Mouse (Mus musculus): ENCODE data around the gene Nptx1. TPM values are rescaled to one million over a fixed set of nuclear protein-coding genes. Genes with fewer than 3 reads are reported as not detected.

Gene Nptx1
- polyA plus RNA-seq (2012; rRNA removed) = 0.01 TPM in 1 of 2 replicates, not detected in the other

GRCm38 (mm10) chr11:119547183-119547921, at the start of gene Nptx1:
Gene Nptx1, minus strand, starts transcription at chr11:119547753.

GRCm38 (mm10) chr11:119490861-119491689, 56.5 kb downstream of the Nptx1 start, which contains the start of gene Endov:
Gene Endov, plus strand, starts transcription at chr11:119491347.

Other genes with a start within 250 kb of the Nptx1 start
- gene Eif4a3, start 247.7 kb downstream of the Nptx1 start, polyA plus RNA-seq (2012; rRNA removed) = 64.6 and 73.0 TPM in 2 replicates
- gene Card14, start 240.0 kb downstream of the Nptx1 start, polyA plus RNA-seq (2012; rRNA removed) = 0.15 and 0.22 TPM in 2 replicates
- 1.5 and 1.6 TPM in 2 replicates for gene Sgsh, start 192.2 kb downstream of the Nptx1 start, polyA plus RNA-seq (2012; rRNA removed)
- gene Slc26a11, start 192.2 kb downstream of the Nptx1 start, polyA plus RNA-seq (2012; rRNA removed) = 2.6 and 3.3 TPM in 2 replicates
- 29.1 and 33.7 TPM in 2 replicates for gene Rnf213, start 154.7 kb downstream of the Nptx1 start, polyA plus RNA-seq (2012; rRNA removed)
- 4.2 and 4.5 TPM in 2 replicates for gene Endov, start 56.4 kb downstream of the Nptx1 start, polyA plus RNA-seq (2012; rRNA removed)
- 4.5 and 5.2 TPM in 2 replicates for gene Rptor, start 55.2 kb upstream of the Nptx1 start, polyA plus RNA-seq (2012; rRNA removed)